Mouse (Mus musculus) hindbrain, postnatal 0 days (tissue): ENCODE data around the gene Macrod2. TPM values are rescaled to one million over a fixed set of nuclear protein-coding genes. Genes with fewer than 3 reads are reported as not detected.

Experiments
- ATAC-seq: fragments of 200-750 bp; cut with Nextera tagmentation; 2 replicates; pipeline ENCODE4 v1.8.0; 2017; ENCODE audit warnings: mild to moderate bottlenecking, moderate TSS enrichment, moderate library complexity
- DNase-seq: peaks from one replicate; pipeline ENCODE4 v3.0.0-alpha.2; 2015; ENCODE audit warnings: low spot score
- H3K27ac ChIP-seq: fragments of 300-500 bp; sonication (generic); 2 replicates; pipeline ENCODE4 v1.5.1; 2014; ENCODE audit warnings: mild to moderate bottlenecking
- H3K27me3 ChIP-seq: fragments of 300-500 bp; sonication (generic); 2 replicates; pipeline ENCODE4 v1.6.1; 2014; ENCODE audit warnings: low read length, mixed read lengths; ENCODE audit not compliant: insufficient read depth
- H3K36me3 ChIP-seq: fragments of 300-500 bp; sonication (generic); 2 replicates; pipeline ENCODE4 v1.6.1; 2014; ENCODE audit warnings: low read length, mixed read lengths; ENCODE audit not compliant: insufficient read depth
- H3K4me1 ChIP-seq: fragments of 300-500 bp; sonication (generic); 2 replicates; pipeline ENCODE4 v1.6.1; 2014; ENCODE audit warnings: antibody characterized with exemption, low read length, mixed read lengths; ENCODE audit not compliant: insufficient read depth
- H3K4me2 ChIP-seq: fragments of 300-500 bp; sonication (generic); 2 replicates; pipeline ENCODE4 v1.6.1; 2014; ENCODE audit warnings: low read depth, mild to moderate bottlenecking, low read length, moderate library complexity, mixed read lengths
- H3K4me3 ChIP-seq: fragments of 300-500 bp; sonication (generic); 2 replicates; pipeline ENCODE4 v1.5.1; 2014; ENCODE audit warnings: low read length
- H3K9ac ChIP-seq: fragments of 300-500 bp; sonication (generic); replicated peaks from 2 replicates; pipeline ENCODE4 v1.6.1; 2014; ENCODE audit warnings: mild to moderate bottlenecking, low read length, moderate library complexity, mixed read lengths
- H3K9me3 ChIP-seq: fragments of 300-500 bp; sonication (generic); 2 replicates; pipeline ENCODE4 v1.6.1; 2016; ENCODE audit warnings: low read length, mixed read lengths
- CTCF ChIP-seq: IDR thresholded peaks from 2 replicates; pipeline ENCODE4 v1.5.1; 2016; ENCODE audit warnings: antibody characterized with exemption, control low read depth, low read depth
- WGBS: fragments of 180-500 bp; shearing (Covaris S2); extraction: QIAGEN DNeasy Blood & Tissue Kit; methylation state at CpG from one replicate; pipeline ENCODE4 v1.1.7; 2014; 5-methylcytosine and 5-hydroxymethylcytosine counted together
- polyA plus RNA-seq: library from polyadenylated mRNA; unstranded; fragments of >200 nt; fragmentation: Nextera tagmentation; extraction: Ambion mirVana; gene quantifications from 2 replicates; pipeline ENCODE4 v1.2.1, GENCODE M21; 2015
- total RNA-seq: library from RNA; depleted of rRNA; stranded (reverse); fragments of >200 nt; gene quantifications from 2 replicates; pipeline ENCODE4 v1.2.3, GENCODE M21; 2014

The Macrod2 gene
- total and polyA plus RNA-seq, 2 experiments from 2014 or later: 18.3 to 60.0 TPM

DNA sequence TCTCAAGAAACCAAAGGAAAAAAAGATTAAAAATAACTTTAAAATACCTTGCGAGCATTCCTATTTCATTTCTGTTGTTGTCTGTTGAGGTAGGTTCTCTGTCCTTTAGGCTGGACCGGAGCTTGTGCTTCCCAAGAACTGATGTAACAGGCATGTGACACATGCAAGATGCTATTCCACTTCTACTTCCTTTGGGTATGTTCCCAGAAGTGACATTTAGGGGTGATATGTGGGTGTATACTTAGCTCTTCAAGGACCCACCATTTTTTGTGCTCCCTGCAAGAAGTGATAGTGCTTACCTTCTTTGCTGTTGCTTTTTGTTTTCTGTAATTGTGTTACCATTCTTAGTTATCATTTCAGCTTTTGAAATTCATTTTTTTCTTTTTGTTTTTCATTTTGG is 126.4 kb downstream of the Macrod2 start:
- Histone ChIP-seq H3K36me3 (no peaks in the 10 kb centered on the region), H3K9me3 (no peaks in the 10 kb centered on the region), H3K4me1 (no peaks in the 10 kb centered on the region), H3K9ac (no peak overlapping the region), H3K27ac (no peak overlapping the region), H3K27me3 (no peaks in the 10 kb centered on the region), H3K4me3 (no peak overlapping the region), H3K4me2 (no peak overlapping the region)
- TF ChIP-seq CTCF: no peak
- no peak for DNase-seq
- no peak for ATAC-seq
- WGBS: 98% methylated on average over 2 of the region's 2 CpGs

DNA sequence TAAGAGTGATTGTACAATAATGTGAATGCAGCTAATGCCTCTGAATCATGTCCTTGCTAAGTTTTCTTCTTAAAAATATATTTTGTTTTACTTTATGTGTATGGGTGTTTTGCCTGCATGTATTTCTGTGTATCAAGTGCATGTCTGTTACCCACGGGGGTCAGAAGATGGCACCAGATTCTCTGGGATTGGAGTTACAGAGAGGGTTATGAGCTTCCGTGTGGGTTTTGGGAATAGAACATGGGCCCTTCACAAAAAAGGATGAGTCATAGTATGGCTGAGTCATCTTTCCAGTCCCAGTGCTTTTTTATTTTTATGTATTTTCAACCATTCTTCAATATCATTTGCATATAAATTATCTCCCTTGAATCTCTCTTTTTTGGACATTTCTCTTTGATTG is 135.1 kb downstream of the Macrod2 start:
- no peak overlapping the region for H3K27ac ChIP-seq
- H3K9me3 ChIP-seq: no peaks in the 10 kb centered on the region
- H3K4me3 ChIP-seq: no peak overlapping the region
- no peaks in the 10 kb centered on the region for H3K27me3 ChIP-seq
- no peaks in the 10 kb centered on the region for H3K4me1 ChIP-seq
- TF ChIP-seq CTCF: peak; percentile 26; the same call in 1 of the 2 replicates
- H3K9ac ChIP-seq: no peak overlapping the region
- DNase-seq: no peak
- no peak overlapping the region for H3K4me2 ChIP-seq
- no peak for ATAC-seq
- no peaks in the 10 kb centered on the region for H3K36me3 ChIP-seq
- WGBS: 63% methylated on average over 2 of the region's 2 CpGs

DNA sequence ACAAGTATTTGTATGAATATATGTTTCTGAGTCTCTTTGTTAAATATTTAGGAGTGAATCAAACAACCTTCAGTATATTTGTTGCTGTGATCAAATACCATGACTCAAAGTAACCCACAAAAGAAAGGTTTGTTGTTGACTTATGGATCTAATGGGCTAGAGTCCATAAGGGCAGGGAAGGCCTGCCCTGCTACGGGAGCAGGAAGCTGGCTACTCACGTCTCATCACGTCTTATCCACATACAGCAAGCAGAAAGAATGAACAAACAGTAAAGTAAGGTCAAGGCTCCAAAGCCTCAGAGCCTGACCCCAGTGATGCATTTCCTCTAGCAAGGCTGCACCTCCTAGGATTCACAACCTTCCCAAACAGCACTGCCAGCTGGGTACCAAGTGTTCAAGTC is 136.9 kb downstream of the Macrod2 start:
- no peak for TF ChIP-seq CTCF
- ATAC-seq (no peak), DNase-seq (no peak)
- Histone ChIP-seq H3K4me1 (no peaks in the 10 kb centered on the region), H3K9me3 (no peaks in the 10 kb centered on the region), H3K4me3 (no peak overlapping the region), H3K27me3 (no peaks in the 10 kb centered on the region), H3K9ac (no peak overlapping the region), H3K36me3 (no peaks in the 10 kb centered on the region), H3K4me2 (no peak overlapping the region), H3K27ac (no peak overlapping the region)
- 93% methylated on average over 3 of the region's 3 CpGs for WGBS

DNA sequence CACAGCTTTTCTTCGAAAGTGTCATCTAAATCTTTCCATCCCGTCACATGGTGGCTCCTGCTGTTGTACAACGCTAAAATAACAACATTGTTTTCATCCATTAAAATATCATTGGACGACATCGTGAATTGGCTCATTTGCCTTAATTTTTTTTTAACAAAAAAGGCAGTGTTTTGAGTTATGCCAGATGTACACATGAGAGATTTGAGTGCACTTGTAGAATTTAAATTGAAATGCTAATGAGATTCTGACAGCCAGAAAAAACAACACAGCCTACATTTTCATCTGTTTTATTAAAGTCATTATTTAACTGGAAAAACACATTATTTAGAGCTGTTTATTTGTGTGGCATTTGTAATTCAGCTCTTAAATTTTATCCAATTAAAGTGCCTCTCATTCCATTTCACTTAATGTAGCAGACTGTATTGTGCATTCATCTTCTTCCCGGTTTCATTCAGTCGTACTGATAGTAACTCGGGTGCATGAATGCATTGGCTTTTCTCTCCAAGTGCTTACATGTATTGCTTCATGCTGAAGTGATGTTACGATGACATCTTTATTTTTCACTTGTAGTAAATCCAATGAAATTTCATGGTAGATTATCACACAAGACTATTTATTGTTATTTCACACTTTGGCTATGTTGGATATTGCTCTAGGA is 137.9 kb downstream of the Macrod2 start:
- no peak overlapping the region for H3K4me3 ChIP-seq
- no peaks in the 10 kb centered on the region for H3K27me3 ChIP-seq
- peak; percentile 25 for DNase-seq
- peak overlapping the region; percentile 37; the same call in 1 of the 2 replicates for H3K4me2 ChIP-seq
- no peaks in the 10 kb centered on the region for H3K9me3 ChIP-seq
- H3K9ac ChIP-seq: no peak overlapping the region
- ATAC-seq: no peak
- no peak for TF ChIP-seq CTCF
- no peak overlapping the region for H3K27ac ChIP-seq
- no peaks in the 10 kb centered on the region for H3K36me3 ChIP-seq
- WGBS: 39% methylated on average over 9 of the region's 9 CpGs
- no peaks in the 10 kb centered on the region for H3K4me1 ChIP-seq

DNA sequence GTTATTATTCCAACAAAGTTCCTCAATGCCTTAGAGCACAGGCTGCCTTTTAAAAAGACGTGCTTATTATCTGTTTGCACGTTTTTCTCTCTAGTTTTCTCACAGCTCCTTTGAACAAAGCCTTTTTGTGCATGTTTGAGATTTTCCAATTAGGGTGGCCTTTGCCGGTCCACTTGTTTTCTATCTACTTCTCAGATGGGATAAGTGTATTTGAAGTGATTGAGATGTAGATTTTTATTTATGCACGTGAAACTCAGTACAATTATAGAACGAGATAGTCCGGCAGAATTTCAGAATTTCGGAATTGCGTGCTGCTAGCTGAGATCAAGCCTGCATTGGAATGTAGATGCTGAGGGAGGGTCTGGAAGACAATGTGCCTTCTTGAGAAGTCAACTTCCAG is 138.5 kb downstream of the Macrod2 start:
- H3K4me3 ChIP-seq: no peak overlapping the region
- no peaks in the 10 kb centered on the region for H3K27me3 ChIP-seq
- H3K9ac ChIP-seq: no peak overlapping the region
- ATAC-seq (no peak), DNase-seq (no peak)
- H3K36me3 ChIP-seq: no peaks in the 10 kb centered on the region
- WGBS: 39% methylated on average over 8 of the region's 8 CpGs
- no peaks in the 10 kb centered on the region for H3K9me3 ChIP-seq
- TF ChIP-seq CTCF: no peak
- no peaks in the 10 kb centered on the region for H3K4me1 ChIP-seq
- no peak overlapping the region for H3K27ac ChIP-seq
- peak overlapping the region; percentile 37 for H3K4me2 ChIP-seq

DNA sequence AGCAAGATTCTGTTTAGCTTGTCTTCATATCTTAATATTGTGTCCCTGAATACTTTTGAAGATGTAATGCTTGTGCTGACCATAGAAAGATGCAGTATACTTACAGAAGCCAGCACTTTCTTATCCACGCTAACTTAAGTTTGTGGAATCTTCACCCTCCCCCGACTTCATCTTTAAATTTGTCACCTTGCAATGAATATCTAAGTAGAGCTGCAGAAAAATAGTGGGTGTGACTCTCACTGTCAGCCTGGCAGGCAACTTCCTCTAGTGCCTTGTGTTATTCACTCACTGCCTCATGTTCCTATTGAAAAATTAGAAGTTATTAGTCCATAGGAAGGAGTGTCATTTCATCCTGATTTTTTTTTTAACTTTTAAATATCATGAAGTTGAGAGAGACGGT is 139.5 kb downstream of the Macrod2 start:
- Histone ChIP-seq H3K4me1 (no peaks in the 10 kb centered on the region), H3K27me3 (no peaks in the 10 kb centered on the region), H3K36me3 (no peaks in the 10 kb centered on the region), H3K9ac (no peak overlapping the region), H3K27ac (no peak overlapping the region), H3K9me3 (no peaks in the 10 kb centered on the region), H3K4me2 (no peak overlapping the region), H3K4me3 (no peak overlapping the region)
- no peak for TF ChIP-seq CTCF
- DNase-seq (no peak), ATAC-seq (no peak)
- 92% methylated on average over 3 of the region's 3 CpGs for WGBS

DNA sequence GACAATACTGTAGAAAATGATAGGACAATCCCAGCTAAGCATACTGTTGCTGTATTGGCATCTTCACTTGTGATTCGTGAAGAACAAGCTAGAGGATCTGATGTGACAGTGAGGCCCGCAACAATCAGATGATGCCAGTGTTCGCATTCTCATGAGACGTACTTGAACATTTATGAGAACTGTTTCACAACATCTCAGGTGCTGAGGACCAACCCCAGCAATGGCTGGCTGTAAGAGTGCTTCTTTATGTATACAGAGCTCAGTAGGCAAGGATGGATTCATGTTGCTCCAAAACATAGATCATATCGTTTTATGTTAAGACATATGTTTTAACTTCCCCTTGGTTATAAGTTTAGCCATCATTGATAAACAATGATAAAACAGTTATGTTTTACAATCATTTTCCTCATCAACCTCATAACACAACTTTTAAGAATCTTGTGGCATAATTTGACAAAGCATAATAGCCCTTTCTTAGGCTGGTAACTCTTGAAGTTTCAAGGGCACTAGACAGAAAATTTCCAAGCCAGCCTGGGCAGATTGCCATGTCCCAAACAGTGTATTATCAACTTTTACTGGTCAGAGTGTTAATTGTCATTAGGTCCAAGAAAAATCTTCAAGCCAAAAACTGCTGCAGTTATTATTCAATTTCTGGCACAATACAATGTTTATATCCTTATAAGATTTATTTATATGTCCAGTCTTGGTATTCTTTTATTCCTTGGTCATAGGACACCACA is 140.9 kb downstream of the Macrod2 start:
- H3K36me3 ChIP-seq: no peaks in the 10 kb centered on the region
- WGBS: 91% methylated on average over 5 of the region's 5 CpGs
- no peaks in the 10 kb centered on the region for H3K9me3 ChIP-seq
- H3K9ac ChIP-seq: no peak overlapping the region
- no peak overlapping the region for H3K27ac ChIP-seq
- no peak overlapping the region for H3K4me2 ChIP-seq
- H3K4me3 ChIP-seq: no peak overlapping the region
- TF ChIP-seq CTCF: no peak
- ATAC-seq: no peak
- DNase-seq: no peak
- no peaks in the 10 kb centered on the region for H3K4me1 ChIP-seq
- H3K27me3 ChIP-seq: no peaks in the 10 kb centered on the region
